Mouse (Mus musculus) retina, postnatal 7 days (tissue): ENCODE results near the gene Inpp5b.
"Not testable (repeated sequence)": the region's sequence is repeated elsewhere in the genome, so short reads cannot be mapped to it uniquely, and the experiment has no call there.

ENCODE experiments used
- DNase-seq: peaks from one replicate; pipeline ENCODE4 v3.0.0-alpha.2; 2012; ENCODE audit warnings: low read depth, low spot score

Inpp5b gene

GRCm38 (mm10) chr4:124709961-124710446, 31.6 kb upstream of the Inpp5b start:
- no peak for DNase-seq

GRCm38 (mm10) chr4:124710776-124711291, 30.8 kb upstream of the Inpp5b start:
- DNase-seq, result no peak

GRCm38 (mm10) chr4:124712618-124713017, 29.0 kb upstream of the Inpp5b start:
- no peak for DNase-seq

- DNase-seq, result not testable (repeated sequence)
Measured at GRCm38 (mm10) chr4:124713850-124714249, 27.8 kb upstream of the Inpp5b start.

GRCm38 (mm10) chr4:124714545-124715481, 26.8 kb upstream of the Inpp5b start, which contains the start of gene Sf3a3:
TSS of gene Sf3a3 (plus strand) at chr4:124714776.
- DNase-seq, result peak; percentile 95

- no peak for DNase-seq
Measured at GRCm38 (mm10) chr4:124719101-124719500, 22.5 kb upstream of the Inpp5b start.

GRCm38 (mm10) chr4:124726121-124726520, 15.5 kb upstream of the Inpp5b start:
- no peak for DNase-seq

GRCm38 (mm10) chr4:124736952-124737351, 4.7 kb upstream of the Inpp5b start:
- no peak for DNase-seq

GRCm38 (mm10) chr4:124737486-124737885, 4.2 kb upstream of the Inpp5b start:
- no peak for DNase-seq

- no peak for DNase-seq
Measured at GRCm38 (mm10) chr4:124738013-124738412, 3.6 kb upstream of the Inpp5b start.

- DNase-seq, result no peak
Measured at GRCm38 (mm10) chr4:124738783-124739182, 2.9 kb upstream of the Inpp5b start.

- DNase-seq, result no peak
Measured at GRCm38 (mm10) chr4:124742839-124743238, 1.2 kb downstream of the Inpp5b start.

GRCm38 (mm10) chr4:124746577-124746976, 4.9 kb downstream of the Inpp5b start:
- DNase-seq, result no peak

- DNase-seq, result no peak
Measured at GRCm38 (mm10) chr4:124747851-124748250, 6.2 kb downstream of the Inpp5b start.

- peak; percentile 91 for DNase-seq
Measured at GRCm38 (mm10) chr4:124751300-124752250, 9.9 kb downstream of the Inpp5b start.

- DNase-seq, result no peak
Measured at GRCm38 (mm10) chr4:124752281-124753199, 10.9 kb downstream of the Inpp5b start.

- DNase-seq, result no peak
Measured at GRCm38 (mm10) chr4:124755526-124755925, 13.9 kb downstream of the Inpp5b start.

- no peak for DNase-seq
Measured at GRCm38 (mm10) chr4:124759305-124759811, 17.7 kb downstream of the Inpp5b start.

- no peak for DNase-seq
Measured at GRCm38 (mm10) chr4:124761201-124761600, 19.6 kb downstream of the Inpp5b start.

- no peak for DNase-seq
Measured at GRCm38 (mm10) chr4:124762858-124763452, 21.3 kb downstream of the Inpp5b start.
